Mouse (Mus musculus): ENCODE results near the gene Rufy2.

DNA sequence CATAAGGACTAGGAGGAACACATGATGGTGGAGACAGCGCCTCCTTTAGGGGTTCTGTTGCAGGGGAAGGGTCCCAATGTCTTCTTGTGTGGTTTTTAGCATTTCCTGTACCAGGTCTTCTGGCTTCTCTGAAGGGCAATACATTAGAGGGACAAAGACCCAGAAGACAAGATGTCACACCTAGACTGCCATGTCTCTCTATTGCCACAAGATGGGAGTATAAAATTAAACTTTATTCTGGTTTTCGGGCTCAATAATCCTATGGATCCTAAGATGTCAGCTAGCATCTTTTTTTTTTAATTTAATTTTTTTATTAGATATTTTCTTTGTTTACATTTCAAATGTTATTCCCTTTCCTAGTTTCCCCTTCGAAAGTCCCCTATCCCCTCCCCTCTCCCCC is 63.1 kb downstream of the Rufy2 start:
- TF ChIP-seq CTCF (IDR thresholded peaks at IDR 0.05; ENCODE audit: low read depth), result peak; percentile 42
- TF ChIP-seq EP300 (IDR thresholded peaks at IDR 0.05; ENCODE audit: low read depth), result no peak
